Mouse (Mus musculus) hindbrain, embryonic 15.5 days (tissue): ENCODE measurements at regions not wholly inside any gene's neighbourhood (a gene's known extent, or its start where the extent isn't known, plus 50 kb on each side); places are given as distances from the start of the nearest gene placed in this dataset.
"Not testable (repeated sequence)": the region's sequence is repeated elsewhere in the genome, so short reads cannot be mapped to it uniquely, and the experiment has no call there.

ENCODE experiments used
- ATAC-seq: fragments of 200-750 bp; cut with Nextera tagmentation; 2 replicates; pipeline ENCODE4 v1.8.0; 2017; ENCODE audit warnings: low read depth, moderate number of reproducible peaks, moderate TSS enrichment; ENCODE audit not compliant: low FRiP score
- H3K27ac ChIP-seq: fragments of 300-500 bp; sonication (generic); replicated peaks from 2 replicates; pipeline ENCODE4 v1.5.1; 2015; ENCODE audit warnings: mild to moderate bottlenecking, inconsistent platforms
- H3K27me3 ChIP-seq: fragments of 300-500 bp; sonication (generic); 2 replicates; pipeline ENCODE4 v1.6.1; 2015; ENCODE audit warnings: control low read depth, inconsistent platforms
- H3K36me3 ChIP-seq: fragments of 300-500 bp; sonication (generic); 2 replicates; pipeline ENCODE4 v1.6.1; 2015; ENCODE audit warnings: control low read depth, inconsistent platforms
- H3K4me1 ChIP-seq: fragments of 300-500 bp; sonication (generic); replicated peaks from 2 replicates; pipeline ENCODE4 v1.6.1; 2015; ENCODE audit warnings: control low read depth, inconsistent platforms
- H3K4me2 ChIP-seq: fragments of 300-500 bp; sonication (generic); 2 replicates; pipeline ENCODE4 v1.6.1; 2015; ENCODE audit warnings: moderate library complexity, mild to moderate bottlenecking, inconsistent platforms
- H3K4me3 ChIP-seq: fragments of 300-500 bp; sonication (generic); 2 replicates; pipeline ENCODE4 v1.5.1; 2015; ENCODE audit warnings: mild to moderate bottlenecking, inconsistent platforms
- H3K9ac ChIP-seq: fragments of 300-500 bp; sonication (generic); 2 replicates; pipeline ENCODE4 v1.6.1; 2015; ENCODE audit warnings: inconsistent platforms
- H3K9me3 ChIP-seq: fragments of 300-500 bp; sonication (generic); 2 replicates; pipeline ENCODE4 v1.6.1; 2016; ENCODE audit warnings: control low read depth, inconsistent platforms
- WGBS: fragments of 180-500 bp; shearing (Covaris S2); methylation state at CpG from one replicate; pipeline ENCODE4 v1.1.7; 2015; 5-methylcytosine and 5-hydroxymethylcytosine counted together

DNA sequence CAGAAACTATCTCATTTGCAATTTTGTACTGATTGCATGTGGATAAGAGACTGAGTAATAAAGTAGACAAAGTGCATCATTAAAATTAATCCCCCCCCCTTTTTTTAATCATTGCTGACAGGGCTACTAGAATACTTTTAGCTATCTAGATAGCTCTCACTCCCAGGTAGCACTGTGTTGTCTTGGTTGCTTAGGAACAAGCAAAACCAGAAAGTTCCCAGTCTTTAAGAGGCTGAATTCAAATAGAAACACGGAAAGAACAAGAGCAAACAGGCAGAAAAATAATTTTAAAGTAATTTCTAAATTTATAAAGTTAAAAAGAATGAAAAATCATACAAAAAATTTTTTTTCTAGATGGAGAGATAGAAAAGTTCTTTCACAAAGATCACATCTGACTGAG is 65.0 kb upstream of the Rhobtb1 start:
- WGBS, result 84% methylated on average over 1 of the region's 1 CpGs
- H3K4me3 ChIP-seq, result no peak overlapping the region
- no peak for ATAC-seq

DNA sequence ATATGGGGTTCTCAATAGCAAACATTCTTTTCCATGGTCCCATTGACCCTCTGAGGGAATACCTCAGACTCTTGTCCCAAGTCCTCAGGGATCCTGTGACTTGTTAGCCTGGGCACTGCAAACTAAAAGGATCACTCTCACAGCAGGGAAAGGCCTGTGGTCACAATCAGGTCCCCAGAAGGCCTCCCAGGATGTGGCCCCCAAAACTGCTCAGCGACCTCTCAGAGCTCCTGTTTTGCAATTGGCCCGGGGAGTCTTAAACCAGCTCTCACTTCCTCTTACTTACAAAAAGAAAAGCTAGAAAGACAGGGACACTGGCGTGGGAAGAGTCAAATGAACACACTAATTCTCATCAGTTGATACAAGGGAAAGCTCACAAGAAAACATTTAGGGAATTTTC is 59.4 kb upstream of the Rhobtb1 start:
- no peaks in the 10 kb centered on the region for H3K4me1 ChIP-seq
- H3K4me2 ChIP-seq, result no peak overlapping the region
- no peaks in the 10 kb centered on the region for H3K27me3 ChIP-seq
- no peaks in the 10 kb centered on the region for H3K36me3 ChIP-seq
- no peak overlapping the region for H3K4me3 ChIP-seq
- ATAC-seq, result no peak
- H3K9me3 ChIP-seq, result no peaks in the 10 kb centered on the region
- no peak overlapping the region for H3K27ac ChIP-seq
- WGBS, result 71% methylated on average over 3 of the region's 3 CpGs
- H3K9ac ChIP-seq, result no peak overlapping the region

More for the DNA sequence above, 65.0 kb upstream of the Rhobtb1 start:
- H3K27ac ChIP-seq, result no peak overlapping the region
- no peaks in the 10 kb centered on the region for H3K4me1 ChIP-seq
- H3K9me3 ChIP-seq, result no peaks in the 10 kb centered on the region
- no peaks in the 10 kb centered on the region for H3K36me3 ChIP-seq
- H3K4me2 ChIP-seq, result no peak overlapping the region
- H3K9ac ChIP-seq, result no peak overlapping the region
- H3K27me3 ChIP-seq, result no peaks in the 10 kb centered on the region

DNA sequence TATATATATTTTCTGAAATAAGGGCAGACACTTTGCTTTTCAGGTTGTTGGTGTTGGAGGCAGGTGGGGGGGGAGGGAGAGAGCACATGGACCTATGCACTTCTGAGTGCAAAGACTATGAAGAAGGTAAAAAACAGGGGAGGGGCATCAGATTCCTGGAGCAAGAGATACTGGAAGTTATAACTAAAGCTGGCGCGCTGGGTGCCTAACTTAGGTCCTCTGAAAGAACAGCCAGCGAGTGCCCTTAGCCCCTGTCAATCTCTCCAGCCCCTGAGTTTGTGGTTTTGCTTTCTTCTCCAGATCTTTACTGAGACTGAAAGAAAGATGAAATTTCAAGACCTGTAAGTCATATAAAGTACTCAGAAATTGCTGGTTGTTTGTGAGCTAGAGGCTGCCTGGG is 51.2 kb upstream of the Rhobtb1 start:
- ATAC-seq, result no peak
- no peaks in the 10 kb centered on the region for H3K9me3 ChIP-seq
- WGBS, result 85% methylated on average over 3 of the region's 3 CpGs

DNA sequence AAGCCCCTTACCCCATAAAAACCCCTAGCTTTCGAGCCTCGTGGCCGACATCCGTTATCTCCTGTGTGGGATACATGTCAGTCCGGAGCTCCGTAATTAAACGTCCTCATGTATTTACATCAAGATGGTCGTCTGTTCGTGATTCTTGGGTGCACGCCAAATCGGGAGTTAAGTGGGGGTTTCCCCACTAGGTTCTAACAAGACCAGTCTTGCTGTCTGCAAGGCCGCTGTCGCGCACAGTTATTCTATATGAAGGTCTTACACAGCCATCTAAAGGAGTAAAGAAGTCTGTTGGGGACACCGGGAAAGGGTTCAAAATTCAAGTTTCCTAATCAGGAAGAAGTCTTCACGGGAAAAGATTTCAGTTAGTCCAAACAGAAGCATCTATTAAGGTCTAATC is 50.5 kb upstream of the Rhobtb1 start:
- H3K4me3 ChIP-seq, H3K4me1 ChIP-seq, ATAC-seq, H3K36me3 ChIP-seq, H3K9ac ChIP-seq, H3K27ac ChIP-seq, H3K9me3 ChIP-seq, H3K4me2 ChIP-seq, H3K27me3 ChIP-seq: not testable (repeated sequence)
- WGBS, result 77% methylated on average over 16 of the region's 16 CpGs

More for the DNA sequence above, 51.2 kb upstream of the Rhobtb1 start:
- Histone ChIP-seq H3K9ac (no peak overlapping the region), H3K36me3 (no peaks in the 10 kb centered on the region), H3K4me2 (no peak overlapping the region), H3K4me1 (no peaks in the 10 kb centered on the region), H3K27me3 (no peaks in the 10 kb centered on the region), H3K4me3 (no peak overlapping the region), H3K27ac (no peak overlapping the region)
